Mouse (Mus musculus) embryonic facial prominence, embryonic 15.5 days (tissue): Measurements from ENCODE around the gene Gm13276. TPM values are rescaled to one million over a fixed set of nuclear protein-coding genes. Genes with fewer than 3 reads are reported as not detected.
"Not testable (repeated sequence)": the region's sequence is repeated elsewhere in the genome, so short reads cannot be mapped to it uniquely, and the experiment has no call there.

Experiments used
- ATAC-seq: fragments of 200-750 bp; cut with Nextera tagmentation; 2 replicates; pipeline ENCODE4 v1.8.0; 2017; ENCODE audit warnings: low read depth, moderate TSS enrichment; ENCODE audit not compliant: insufficient number of reproducible peaks, low FRiP score, low TSS enrichment
- H3K27ac ChIP-seq: fragments of 300-500 bp; sonication (generic); replicated peaks from 2 replicates; pipeline ENCODE4 v1.5.1; 2015; ENCODE audit warnings: mild to moderate bottlenecking, inconsistent platforms
- H3K27me3 ChIP-seq: fragments of 300-500 bp; sonication (generic); 2 replicates; pipeline ENCODE4 v1.6.1; 2015; ENCODE audit warnings: inconsistent platforms
- H3K36me3 ChIP-seq: fragments of 300-500 bp; sonication (generic); 2 replicates; pipeline ENCODE4 v1.6.1; 2015; ENCODE audit warnings: mild to moderate bottlenecking, inconsistent platforms
- H3K4me1 ChIP-seq: fragments of 300-500 bp; sonication (generic); 2 replicates; pipeline ENCODE4 v1.6.1; 2015; ENCODE audit warnings: inconsistent platforms
- H3K4me2 ChIP-seq: fragments of 300-500 bp; sonication (generic); replicated peaks from 2 replicates; pipeline ENCODE4 v1.6.1; 2015; ENCODE audit warnings: mild to moderate bottlenecking, inconsistent platforms
- H3K4me3 ChIP-seq: fragments of 300-500 bp; sonication (generic); replicated peaks from 2 replicates; pipeline ENCODE4 v1.5.1; 2015; ENCODE audit warnings: mild to moderate bottlenecking, inconsistent platforms
- H3K9ac ChIP-seq: fragments of 300-500 bp; sonication (generic); 2 replicates; pipeline ENCODE4 v1.6.1; 2015; ENCODE audit warnings: inconsistent platforms
- H3K9me3 ChIP-seq: fragments of 300-500 bp; sonication (generic); replicated peaks from 2 replicates; pipeline ENCODE4 v1.6.1; 2016; ENCODE audit warnings: inconsistent platforms
- WGBS: fragments of 180-500 bp; shearing (Covaris S2); methylation state at CpG from one replicate; pipeline ENCODE4 v1.1.7; 2015; 5-methylcytosine and 5-hydroxymethylcytosine counted together
- polyA plus RNA-seq: library from polyadenylated mRNA; unstranded; fragments of >200 nt; fragmentation: Nextera tagmentation; extraction: Ambion mirVana; gene quantifications from 2 replicates; pipeline ENCODE4 v1.2.1, GENCODE M21; 2015

Gene Gm13276
- polyA plus RNA-seq: 1.0 TPM in 1 of 2 replicates, not detected in the other

DNA sequence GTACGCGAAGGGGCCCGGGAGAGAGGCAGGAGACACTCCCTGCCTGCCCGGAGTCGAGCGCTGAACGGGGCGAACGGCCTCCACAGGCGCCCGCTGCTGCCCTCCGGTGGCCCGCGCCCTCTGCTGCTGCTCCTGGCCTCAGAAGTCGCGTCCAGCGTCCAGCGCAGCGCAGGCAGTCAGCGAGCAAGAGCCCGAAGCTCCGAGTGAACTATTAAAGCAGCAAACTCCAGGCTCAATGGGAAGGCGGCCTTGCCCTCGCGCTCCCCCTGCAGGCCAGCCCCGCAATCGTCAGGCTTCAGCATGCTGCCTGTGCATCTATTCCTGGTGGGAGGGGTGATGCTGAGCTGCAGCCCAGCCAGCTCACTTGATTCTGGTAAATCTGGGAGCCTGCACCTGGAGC, at the start of gene Gm13276:
Gm13276 (plus strand) TSS at position 301 of the 400 bp plus-strand sequence.
- not testable (repeated sequence) for H3K9ac ChIP-seq, H3K27ac ChIP-seq, H3K4me2 ChIP-seq, H3K4me3 ChIP-seq, H3K4me1 ChIP-seq, H3K36me3 ChIP-seq, H3K27me3 ChIP-seq, H3K9me3 ChIP-seq, ATAC-seq
- no CpG with 5 or more reads among the region's 27 CpGs for WGBS

DNA sequence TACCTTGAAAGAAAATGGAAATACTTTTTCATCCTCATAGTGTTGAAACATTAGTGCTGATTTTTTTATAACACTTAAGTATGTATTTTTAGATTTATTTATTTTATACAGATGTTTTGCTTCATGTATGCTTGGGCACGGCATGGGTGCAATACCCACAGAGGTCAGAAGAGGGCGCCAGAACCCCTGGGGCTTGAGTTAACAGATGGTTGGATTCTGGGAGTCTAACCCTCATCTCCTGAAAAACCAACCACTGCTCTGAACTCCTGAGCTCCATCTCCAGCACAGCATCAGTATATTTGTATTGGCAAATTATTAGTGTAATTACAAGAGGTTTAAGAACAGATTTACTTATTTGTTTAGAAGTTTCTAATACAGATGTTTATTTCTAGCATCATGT, 47.0 kb upstream of the Gm13276 start:
- no peak overlapping the region for H3K27ac ChIP-seq
- no peak overlapping the region for H3K4me3 ChIP-seq
- no peaks in the 10 kb centered on the region for H3K4me1 ChIP-seq
- H3K9ac ChIP-seq: no peak overlapping the region
- no peaks in the 10 kb centered on the region for H3K9me3 ChIP-seq
- no peak for ATAC-seq
- no peaks in the 10 kb centered on the region for H3K36me3 ChIP-seq
- WGBS: 3% methylated on average over 2 of the region's 2 CpGs
- no peak overlapping the region for H3K4me2 ChIP-seq
- H3K27me3 ChIP-seq: no peaks in the 10 kb centered on the region

DNA sequence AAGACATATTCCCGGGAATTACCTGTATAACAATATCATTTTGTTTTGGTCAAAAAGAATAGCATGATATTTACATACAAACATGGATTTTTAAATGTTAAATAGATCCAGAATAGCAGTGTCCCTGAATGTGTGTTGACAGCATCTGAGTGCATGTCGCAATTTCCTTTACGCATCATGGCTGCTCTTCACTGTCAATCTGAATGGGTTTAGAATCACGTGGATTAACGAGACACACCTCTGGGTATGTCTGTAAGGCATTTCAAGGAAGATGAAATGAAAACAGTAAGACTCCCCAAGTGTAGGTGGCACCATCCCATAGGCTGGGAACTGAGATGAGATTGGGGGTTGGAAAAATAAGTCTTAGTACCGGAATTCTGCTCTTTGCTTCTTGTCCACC, 46.5 kb upstream of the Gm13276 start:
- H3K4me2 ChIP-seq: no peak overlapping the region
- no peaks in the 10 kb centered on the region for H3K36me3 ChIP-seq
- WGBS: 86% methylated on average over 6 of the region's 6 CpGs
- H3K9me3 ChIP-seq: no peaks in the 10 kb centered on the region
- H3K4me3 ChIP-seq: no peak overlapping the region
- no peak overlapping the region for H3K27ac ChIP-seq
- ATAC-seq: no peak
- no peaks in the 10 kb centered on the region for H3K27me3 ChIP-seq
- H3K9ac ChIP-seq: no peak overlapping the region
- no peaks in the 10 kb centered on the region for H3K4me1 ChIP-seq

DNA sequence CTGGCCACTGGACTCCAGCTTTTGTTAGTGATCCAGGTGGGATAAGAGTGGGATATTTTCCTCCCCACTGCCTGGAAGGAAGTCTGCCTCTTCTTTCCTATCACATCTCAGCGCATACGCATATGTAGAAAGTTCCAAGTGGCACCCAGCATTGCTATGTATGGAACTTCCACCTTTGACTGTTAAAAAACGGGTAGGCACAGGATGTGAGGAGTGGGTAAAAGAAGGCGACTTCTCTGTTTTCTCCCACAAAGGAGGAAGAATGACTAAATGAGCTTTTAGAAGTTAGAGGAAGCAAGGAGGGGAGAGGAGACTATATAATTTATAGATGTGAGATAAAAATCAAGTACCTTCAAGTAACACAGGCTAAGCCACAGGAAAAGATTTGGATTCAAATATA, 44.1 kb upstream of the Gm13276 start:
- no peak for ATAC-seq
- Histone ChIP-seq H3K9ac (no peak overlapping the region), H3K27ac (no peak overlapping the region), H3K27me3 (no peaks in the 10 kb centered on the region), H3K4me3 (no peak overlapping the region), H3K36me3 (no peaks in the 10 kb centered on the region), H3K4me1 (no peaks in the 10 kb centered on the region), H3K9me3 (no peaks in the 10 kb centered on the region), H3K4me2 (no peak overlapping the region)
- 82% methylated on average over 4 of the region's 4 CpGs for WGBS

DNA sequence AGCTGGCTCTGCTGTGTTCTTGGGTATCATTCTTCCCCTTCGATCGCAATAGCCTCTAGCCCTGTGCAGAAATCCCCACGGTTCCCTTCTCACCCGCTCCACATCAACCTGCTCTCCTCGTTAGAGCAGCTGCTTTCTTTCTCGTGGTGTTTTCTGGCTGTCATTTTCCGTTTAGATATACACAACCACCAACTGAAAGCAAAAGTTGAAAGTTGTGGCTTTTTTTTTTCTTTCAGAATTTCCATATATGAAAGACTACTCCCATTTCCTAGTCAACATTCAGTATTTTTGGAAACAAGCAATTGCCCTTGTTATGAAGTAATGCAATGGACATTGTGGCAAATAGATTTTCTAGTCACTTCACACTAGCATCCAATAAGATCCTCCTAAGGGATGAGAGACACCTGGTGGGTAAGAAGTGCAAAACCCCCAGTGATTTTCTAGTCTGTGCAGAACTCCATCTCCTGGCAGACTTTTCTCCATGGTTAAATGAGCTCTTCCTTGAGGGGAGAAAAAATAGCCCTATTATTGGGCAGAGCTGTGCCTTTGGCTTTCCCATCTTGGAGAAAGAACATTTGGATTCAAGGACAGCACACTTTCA, 42.6 kb upstream of the Gm13276 start:
- no peaks in the 10 kb centered on the region for H3K27me3 ChIP-seq
- no peaks in the 10 kb centered on the region for H3K9me3 ChIP-seq
- H3K4me2 ChIP-seq: no peak overlapping the region
- no peak overlapping the region for H3K9ac ChIP-seq
- no peak for ATAC-seq
- no peak overlapping the region for H3K4me3 ChIP-seq
- H3K27ac ChIP-seq: no peak overlapping the region
- H3K4me1 ChIP-seq: no peaks in the 10 kb centered on the region
- no peaks in the 10 kb centered on the region for H3K36me3 ChIP-seq
- WGBS: 59% methylated on average over 7 of the region's 7 CpGs

DNA sequence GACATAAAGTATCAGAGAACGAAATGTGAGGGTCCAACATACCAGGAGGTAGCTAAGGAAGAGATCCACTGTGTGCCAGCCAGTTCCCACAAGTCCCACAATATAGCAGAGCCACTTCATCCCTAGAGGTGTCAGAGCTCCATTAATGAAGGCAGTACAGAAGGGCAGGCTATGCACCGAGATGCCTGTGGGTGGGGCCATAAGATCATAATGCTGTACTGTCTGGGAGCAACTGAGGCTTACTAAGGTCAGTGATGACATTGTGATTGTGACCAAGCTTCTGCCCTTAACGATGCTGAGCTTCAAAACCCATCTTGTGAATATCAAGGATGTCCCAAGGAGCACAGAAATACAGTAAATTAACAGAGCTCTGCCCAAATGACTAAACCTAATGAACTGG, 41.3 kb upstream of the Gm13276 start:
- ATAC-seq: no peak

DNA sequence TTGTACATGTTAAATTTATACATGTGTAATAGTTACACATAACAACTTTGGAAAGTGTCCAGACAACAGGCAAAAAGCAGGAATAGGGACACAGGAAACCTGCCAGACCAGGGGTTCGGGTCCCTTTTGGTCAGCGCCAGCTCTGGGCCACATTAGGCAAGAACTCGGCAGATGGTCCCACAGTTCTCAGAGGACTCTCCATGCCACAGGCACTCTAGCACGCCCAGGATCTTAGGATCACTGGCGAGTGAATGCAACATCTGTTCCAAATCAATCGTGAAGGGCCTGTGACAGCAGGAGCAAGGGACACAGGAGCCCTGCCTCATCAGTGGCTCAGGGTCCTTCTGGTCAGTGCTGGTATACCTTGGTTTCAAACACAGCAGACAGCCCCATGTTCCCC, 35.6 kb upstream of the Gm13276 start:
- H3K27me3 ChIP-seq: no peaks in the 10 kb centered on the region
- no peak for ATAC-seq
- H3K27ac ChIP-seq: no peak overlapping the region
- H3K9ac ChIP-seq: no peak overlapping the region
- no peaks in the 10 kb centered on the region for H3K36me3 ChIP-seq
- H3K9me3 ChIP-seq: no peaks in the 10 kb centered on the region
- WGBS: 29% methylated on average over 6 of the region's 6 CpGs
- H3K4me3 ChIP-seq: no peak overlapping the region
- H3K4me2 ChIP-seq: no peak overlapping the region
- H3K4me1 ChIP-seq: no peaks in the 10 kb centered on the region

More for the DNA sequence above, 41.3 kb upstream of the Gm13276 start:
- Histone ChIP-seq H3K4me3 (no peak overlapping the region), H3K9me3 (no peaks in the 10 kb centered on the region), H3K4me2 (no peak overlapping the region), H3K27me3 (no peaks in the 10 kb centered on the region), H3K4me1 (no peaks in the 10 kb centered on the region), H3K27ac (no peak overlapping the region), H3K9ac (no peak overlapping the region), H3K36me3 (no peaks in the 10 kb centered on the region)
- WGBS: 72% methylated on average over 3 of the region's 3 CpGs

DNA sequence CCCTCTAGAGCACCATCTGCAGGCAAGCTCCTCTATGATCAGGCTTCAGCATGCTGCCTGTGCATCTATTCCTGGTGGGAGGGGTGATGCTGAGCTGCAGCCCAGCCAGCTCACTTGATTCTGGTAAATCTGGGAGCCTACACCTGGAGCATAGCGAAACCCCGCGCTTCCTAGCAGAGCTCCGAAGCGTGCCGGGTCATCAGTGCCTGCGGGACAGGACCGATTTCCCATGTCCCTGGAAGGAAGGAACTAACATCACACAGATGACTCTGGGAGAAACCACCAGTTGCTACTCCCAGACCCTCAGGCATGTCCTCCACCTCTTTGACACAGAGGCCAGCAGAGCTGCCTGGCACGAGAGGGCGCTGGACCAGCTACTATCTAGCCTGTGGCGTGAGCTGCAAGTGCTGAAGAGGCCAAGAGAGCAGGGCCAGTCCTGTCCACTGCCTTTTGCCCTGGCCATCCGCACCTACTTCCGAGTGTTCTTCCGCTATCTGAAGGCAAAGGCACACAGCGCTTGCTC, 30.6 kb upstream of the Gm13276 start, which contains the start of gene Gm13271:
Gm13271 (plus strand) TSS at position 51 of the 523 bp plus-strand sequence.
- H3K36me3 ChIP-seq, ATAC-seq, H3K4me1 ChIP-seq, H3K4me3 ChIP-seq, H3K4me2 ChIP-seq, H3K9ac ChIP-seq, H3K27ac ChIP-seq, H3K27me3 ChIP-seq, H3K9me3 ChIP-seq: not testable (repeated sequence)
- WGBS: 71% methylated on average over 15 of the region's 15 CpGs

DNA sequence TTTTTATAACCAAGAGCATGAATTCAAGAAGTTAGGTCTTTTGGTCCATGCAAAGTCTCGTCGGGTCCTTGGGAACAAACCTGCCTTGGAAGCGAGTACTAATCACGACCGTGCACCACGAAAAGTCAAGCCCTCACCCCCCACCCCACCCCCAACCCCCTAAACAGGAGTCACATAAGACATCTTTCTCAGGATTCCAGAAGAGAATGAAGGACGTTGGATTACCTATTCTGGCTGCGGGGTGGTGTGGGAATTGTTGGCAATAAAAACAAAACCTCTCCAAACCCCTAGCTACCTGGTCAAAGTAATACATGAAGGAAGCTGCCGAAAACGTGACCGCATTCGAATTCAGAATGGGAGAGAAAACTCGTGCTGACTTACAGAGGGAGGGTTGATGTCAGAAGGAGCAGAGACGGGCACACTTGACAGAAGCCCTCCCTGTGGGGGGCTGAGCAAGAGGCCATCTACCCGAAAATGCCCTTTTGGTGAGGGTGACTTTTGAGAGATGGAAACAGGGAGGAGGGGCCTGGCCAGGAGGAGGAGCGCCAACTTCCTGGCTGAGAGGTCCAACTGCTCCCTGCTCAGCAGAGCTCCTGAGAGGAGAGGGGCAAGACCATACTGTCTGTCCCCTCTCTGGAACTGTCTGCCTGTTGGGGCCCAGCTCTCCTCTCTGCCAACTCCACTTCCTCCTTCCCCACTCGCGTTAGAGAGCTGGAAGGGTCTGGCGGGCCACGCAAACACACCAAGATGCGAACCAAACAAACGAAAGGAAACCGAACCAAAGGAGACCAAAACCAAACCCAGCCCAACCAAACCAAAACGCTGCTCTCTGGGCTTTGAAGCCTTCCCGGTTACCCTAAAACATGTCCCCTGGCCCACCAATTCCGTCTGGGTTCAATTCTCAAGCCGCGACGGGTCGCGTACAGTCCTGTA, 28.7 kb upstream of the Gm13276 start:
- not testable (repeated sequence) for H3K9me3 ChIP-seq, H3K27me3 ChIP-seq, H3K4me1 ChIP-seq, ATAC-seq, H3K36me3 ChIP-seq
- peak overlapping the region; percentile 70 for H3K9ac ChIP-seq
- H3K4me3 ChIP-seq: peak overlapping the region; percentile 56
- 8% methylated on average over 29 of the region's 31 CpGs for WGBS
- H3K4me2 ChIP-seq: peak overlapping the region; percentile 70
- peak overlapping the region; percentile 98 for H3K27ac ChIP-seq

DNA sequence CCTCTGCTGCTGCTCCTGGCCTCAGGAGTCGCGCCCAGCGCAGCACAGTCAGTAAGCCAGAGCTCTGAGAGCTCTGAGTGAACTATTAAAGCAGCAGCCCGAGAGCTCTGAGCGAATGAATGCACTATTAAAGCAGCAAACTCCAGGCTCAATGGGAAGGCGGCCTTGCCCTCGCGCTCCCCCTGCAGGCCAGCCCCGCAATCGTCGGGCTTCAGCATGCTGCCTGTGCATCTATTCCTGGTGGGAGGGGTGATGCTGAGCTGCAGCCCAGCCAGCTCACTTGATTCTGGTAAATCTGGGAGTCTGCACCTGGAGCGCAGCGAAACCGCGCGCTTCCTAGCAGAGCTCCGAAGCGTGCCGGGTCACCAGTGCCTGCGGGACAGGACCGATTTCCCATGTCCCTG, 27.9 kb upstream of the Gm13276 start:
- WGBS: 0% methylated on average over 13 of the region's 21 CpGs
- Histone ChIP-seq H3K27ac (peak overlapping the region; percentile 98), H3K4me3 (peak overlapping the region; percentile 56), H3K4me2 (peak overlapping the region; percentile 70), H3K9ac (peak overlapping the region; percentile 70; the same call in 1 of the 2 replicates)
- peak; percentile 99 for ATAC-seq
- H3K36me3 ChIP-seq, H3K9me3 ChIP-seq, H3K27me3 ChIP-seq, H3K4me1 ChIP-seq: not testable (repeated sequence)

DNA sequence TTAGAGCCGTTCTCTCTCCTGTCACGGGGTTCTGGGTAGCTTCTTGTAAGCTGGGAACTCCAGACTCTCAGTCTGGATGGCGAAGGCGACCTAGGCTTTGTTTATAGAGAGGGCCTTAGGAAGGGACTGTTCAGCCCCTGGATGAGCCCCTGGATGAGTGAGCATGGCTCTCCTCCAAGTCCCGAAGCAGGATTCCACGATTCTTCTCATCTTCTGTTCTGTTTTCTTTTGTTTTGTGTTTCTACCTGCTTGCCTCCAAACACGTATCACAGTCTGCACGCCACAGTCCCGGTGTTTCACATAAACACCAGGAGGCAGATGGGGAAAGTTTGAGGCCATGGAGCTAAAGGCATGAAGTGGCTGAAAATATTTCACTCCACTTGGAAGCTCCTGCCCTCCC, 26.8 kb upstream of the Gm13276 start:
- not testable (repeated sequence) for H3K9ac ChIP-seq, H3K36me3 ChIP-seq, ATAC-seq, H3K27ac ChIP-seq, H3K4me3 ChIP-seq, H3K4me2 ChIP-seq, H3K4me1 ChIP-seq, H3K9me3 ChIP-seq, H3K27me3 ChIP-seq
- WGBS: 86% methylated on average over 9 of the region's 9 CpGs
